Mouse (Mus musculus) MEL (cell line): Measurements from ENCODE around the gene Lrrc49. TPM values are rescaled to one million over a fixed set of nuclear protein-coding genes. Genes with fewer than 3 reads are reported as not detected.
A peak's percentile ranks its signal among the peaks of the same experiment; 100 is the strongest.

Experiments used
- DNase-seq: peaks from one replicate; pipeline ENCODE4 v3.0.0; 2011; ENCODE audit warnings: low read depth, low spot score
- H3K27ac ChIP-seq: 2 replicates; pipeline ENCODE4 v1.5.1; 2012; ENCODE audit warnings: low read depth, mild to moderate bottlenecking, control low read depth, low read length, moderate library complexity; ENCODE audit not compliant: control insufficient read depth
- H3K27me3 ChIP-seq, 2 experiments: fragments of 150-350 bp in 1 of 2; sonication (generic) in 1 of 2; 2 replicates each; pipeline ENCODE4 v1.6.1; 2012; ENCODE audit warnings: low read length in 2 of 2, mild to moderate bottlenecking in 2 of 2, improper control_type of control experiment in 1 of 2, moderate library complexity in 1 of 2; ENCODE audit not compliant: insufficient read depth in 2 of 2, control insufficient read depth in 1 of 2
- H3K36me3 ChIP-seq, 2 experiments: 2 replicates each; pipeline ENCODE4 v1.6.1; 2012 to 2014; ENCODE audit warnings: low read length in 2 of 2, improper control_type of control experiment in 1 of 2, inconsistent platforms in 1 of 2, mild to moderate bottlenecking in 1 of 2; ENCODE audit not compliant: insufficient read depth in 2 of 2, control insufficient read depth in 1 of 2
- H3K4me1 ChIP-seq, 2 experiments: fragments of 150-350 bp in 1 of 2; sonication (generic) in 1 of 2; 2 replicates each; pipeline ENCODE4 v1.6.1; 2012; ENCODE audit warnings: low read length in 2 of 2, improper control_type of control experiment in 1 of 2, mild to moderate bottlenecking in 1 of 2; ENCODE audit not compliant: insufficient read depth in 2 of 2, control insufficient read depth in 1 of 2
- H3K4me3 ChIP-seq, 2 experiments: fragments of 150-350 bp in 1 of 2; sonication (generic) in 1 of 2; 2 replicates each; pipeline ENCODE4 v1.5.1; 2012; ENCODE audit warnings: low read depth in 2 of 2, low read length in 2 of 2, mild to moderate bottlenecking in 2 of 2, moderate library complexity in 2 of 2, control low read depth in 1 of 2, improper control_type of control experiment in 1 of 2; ENCODE audit not compliant: control insufficient read depth in 1 of 2, insufficient read depth in 1 of 2
- H3K79me2 ChIP-seq: 2 replicates; pipeline ENCODE4 v1.6.1; 2012; ENCODE audit warnings: mild to moderate bottlenecking, low read length, moderate library complexity; ENCODE audit not compliant: control insufficient read depth, poor library complexity, insufficient read depth
- H3K9ac ChIP-seq: 2 replicates; pipeline ENCODE4 v1.6.1; 2012; ENCODE audit warnings: low read depth, mild to moderate bottlenecking, control low read depth, low read length, moderate library complexity; ENCODE audit not compliant: control insufficient read depth, poor library complexity, severe bottlenecking
- H3K9me3 ChIP-seq: fragments of 150-350 bp; sonication (generic); replicated peaks from 2 replicates; pipeline ENCODE4 v1.6.1; 2012; ENCODE audit warnings: mild to moderate bottlenecking, low read length, improper control_type of control experiment, moderate library complexity; ENCODE audit not compliant: insufficient read depth
- BHLHE40 ChIP-seq: IDR thresholded peaks from 2 replicates; pipeline ENCODE4 v1.6.1; 2012; ENCODE audit warnings: low read depth, mild to moderate bottlenecking, inconsistent platforms, low read length, improper control_type of control experiment, borderline replicate concordance
- CHD2 ChIP-seq: IDR thresholded peaks from 2 replicates; pipeline ENCODE4 v1.6.1; 2011; ENCODE audit warnings: low read length, improper control_type of control experiment
- CTCF ChIP-seq, 3 experiments: IDR thresholded peaks in 2 of 3; conservative IDR thresholded peaks in 1 of 3; 2 replicates each; pipeline ENCODE4 v1.5.1; 2011 to 2012; ENCODE audit warnings: low read length in 3 of 3, low read depth in 2 of 3, mild to moderate bottlenecking in 2 of 3, improper control_type of control experiment in 1 of 3, inconsistent platforms in 1 of 3, mixed read lengths in 1 of 3, moderate library complexity in 1 of 3; ENCODE audit not compliant: control insufficient read depth in 1 of 3, insufficient read depth in 1 of 3, poor library complexity in 1 of 3, severe bottlenecking in 1 of 3
- E2F4 ChIP-seq: IDR thresholded peaks from 2 replicates; pipeline ENCODE4 v1.6.1; 2011; ENCODE audit warnings: low read depth, low read length, improper control_type of control experiment, borderline replicate concordance
- ELF1 ChIP-seq: IDR thresholded peaks from 2 replicates; pipeline ENCODE4 v1.6.1; 2014; ENCODE audit warnings: low read depth, mild to moderate bottlenecking, inconsistent platforms, low read length, improper control_type of control experiment, moderate library complexity
- EP300 ChIP-seq, 2 experiments: IDR thresholded peaks; 2 replicates each; pipeline ENCODE4 v1.6.1; 2011; ENCODE audit warnings: improper control_type of control experiment in 2 of 2, low read length in 2 of 2, low read depth in 1 of 2, mild to moderate bottlenecking in 1 of 2
- ETS1 ChIP-seq: IDR thresholded peaks from 2 replicates; pipeline ENCODE4 v1.6.1; 2012; ENCODE audit warnings: low read depth, mild to moderate bottlenecking, inconsistent platforms, low read length, improper control_type of control experiment, moderate library complexity
- GABPA ChIP-seq: IDR thresholded peaks from 2 replicates; pipeline ENCODE4 v1.6.1; 2012; ENCODE audit warnings: low read depth, mild to moderate bottlenecking, inconsistent platforms, low read length, improper control_type of control experiment, moderate library complexity
- GATA1 ChIP-seq: IDR thresholded peaks from 2 replicates; pipeline ENCODE4 v1.6.1; 2011; ENCODE audit warnings: low read depth, low read length, improper control_type of control experiment
- HCFC1 ChIP-seq: IDR thresholded peaks from 2 replicates; pipeline ENCODE4 v1.6.1; 2012; ENCODE audit warnings: low read depth, mild to moderate bottlenecking, inconsistent platforms, low read length, improper control_type of control experiment, moderate library complexity
- JUND ChIP-seq: IDR thresholded peaks from 2 replicates; pipeline ENCODE4 v1.6.1; 2011; ENCODE audit warnings: low read depth, mild to moderate bottlenecking, improper control_type of control experiment, low read length
- KAT2A ChIP-seq: conservative IDR thresholded peaks from 2 replicates; pipeline ENCODE4 v1.6.1; 2012; ENCODE audit warnings: low read depth, low read length, improper control_type of control experiment, inconsistent platforms
- MAFK ChIP-seq: IDR thresholded peaks from 2 replicates; pipeline ENCODE4 v1.6.1; 2011; ENCODE audit warnings: low read depth, mild to moderate bottlenecking, low read length, improper control_type of control experiment, borderline replicate concordance
- MAX ChIP-seq: IDR thresholded peaks from 2 replicates; pipeline ENCODE4 v1.6.1; 2011; ENCODE audit warnings: low read length, improper control_type of control experiment
- MAZ ChIP-seq: IDR thresholded peaks from 2 replicates; pipeline ENCODE4 v1.6.1; 2012; ENCODE audit warnings: low read depth, mild to moderate bottlenecking, inconsistent platforms, low read length, improper control_type of control experiment
- MEF2A ChIP-seq: IDR thresholded peaks from 2 replicates; pipeline ENCODE4 v1.6.1; 2014; ENCODE audit warnings: low read depth, mild to moderate bottlenecking, inconsistent platforms, low read length, improper control_type of control experiment; ENCODE audit not compliant: poor library complexity, insufficient replicate concordance, severe bottlenecking; ENCODE audit errors: extremely low read depth
- MXI1 ChIP-seq: IDR thresholded peaks from 2 replicates; pipeline ENCODE4 v1.6.1; 2011; ENCODE audit warnings: mild to moderate bottlenecking, low read depth, low read length, improper control_type of control experiment
- MYC ChIP-seq: IDR thresholded peaks from 2 replicates; pipeline ENCODE4 v1.6.1; 2011; ENCODE audit warnings: low read depth, mild to moderate bottlenecking, low read length, improper control_type of control experiment, moderate library complexity
- NELFE ChIP-seq: IDR thresholded peaks from 2 replicates; pipeline ENCODE4 v1.6.1; 2011; ENCODE audit warnings: low read depth, low read length, improper control_type of control experiment
- NRF1 ChIP-seq: IDR thresholded peaks from 2 replicates; pipeline ENCODE4 v1.6.1; 2014; ENCODE audit warnings: low read depth, mild to moderate bottlenecking, inconsistent platforms, low read length, improper control_type of control experiment, moderate library complexity; ENCODE audit not compliant: poor library complexity, insufficient read depth, severe bottlenecking
- POLR2AphosphoS2 ChIP-seq: IDR thresholded peaks from 2 replicates; pipeline ENCODE4 v1.6.1; 2011; ENCODE audit warnings: low read length, improper control_type of control experiment
- RAD21 ChIP-seq: IDR thresholded peaks from 2 replicates; pipeline ENCODE4 v1.6.1; 2011; ENCODE audit warnings: mild to moderate bottlenecking, low read depth, low read length, improper control_type of control experiment
- RCOR1 ChIP-seq: IDR thresholded peaks from 2 replicates; pipeline ENCODE4 v1.6.1; 2012; ENCODE audit warnings: low read depth, mild to moderate bottlenecking, inconsistent platforms, low read length, improper control_type of control experiment
- SIN3A ChIP-seq: IDR thresholded peaks from 2 replicates; pipeline ENCODE4 v1.6.1; 2012; ENCODE audit warnings: low read length, improper control_type of control experiment, inconsistent platforms
- SMC3 ChIP-seq: IDR thresholded peaks from 2 replicates; pipeline ENCODE4 v1.6.1; 2011; ENCODE audit warnings: low read depth, low read length, improper control_type of control experiment
- TAL1 ChIP-seq: IDR thresholded peaks from 2 replicates; pipeline ENCODE4 v1.6.1; 2012; ENCODE audit warnings: mild to moderate bottlenecking, inconsistent platforms, low read length, moderate library complexity, mixed read lengths
- TBP ChIP-seq: IDR thresholded peaks from 2 replicates; pipeline ENCODE4 v1.8.0; 2011; ENCODE audit warnings: low read depth, low read length, improper control_type of control experiment
- TCF12 ChIP-seq: IDR thresholded peaks from 2 replicates; pipeline ENCODE4 v1.6.1; 2014; ENCODE audit warnings: low read depth, mild to moderate bottlenecking, inconsistent platforms, low read length, improper control_type of control experiment, moderate library complexity
- UBTF ChIP-seq: IDR thresholded peaks from 2 replicates; pipeline ENCODE4 v1.6.1; 2012; ENCODE audit warnings: low read depth, mild to moderate bottlenecking, inconsistent platforms, low read length, improper control_type of control experiment, moderate library complexity, borderline replicate concordance; ENCODE audit not compliant: insufficient read depth
- USF2 ChIP-seq, 2 experiments: IDR thresholded peaks; 2 replicates each; pipeline ENCODE4 v1.6.1; 2011 to 2012; ENCODE audit warnings: improper control_type of control experiment in 2 of 2, low read length in 2 of 2, borderline replicate concordance in 1 of 2, inconsistent platforms in 1 of 2, low read depth in 1 of 2, mild to moderate bottlenecking in 1 of 2; ENCODE audit not compliant: insufficient read depth in 1 of 2
- ZC3H11A ChIP-seq: IDR thresholded peaks from 2 replicates; pipeline ENCODE4 v1.6.1; 2012; ENCODE audit warnings: low read depth, mild to moderate bottlenecking, inconsistent platforms, low read length, improper control_type of control experiment
- ZKSCAN1 ChIP-seq: IDR thresholded peaks from 2 replicates; pipeline ENCODE4 v1.6.1; 2012; ENCODE audit warnings: low read depth, mild to moderate bottlenecking, inconsistent platforms, low read length, improper control_type of control experiment, moderate library complexity
- ZNF384 ChIP-seq: IDR thresholded peaks from 2 replicates; pipeline ENCODE4 v1.6.1; 2012; ENCODE audit warnings: low read depth, mild to moderate bottlenecking, inconsistent platforms, low read length, improper control_type of control experiment
- polyA plus RNA-seq, 2 experiments: library from polyadenylated mRNA; stranded (reverse) in 1 of 2; unstranded in 1 of 2; fragments of >175 nt in 1 of 2; fragments of >200 nt in 1 of 2; gene quantifications; 2 replicates each; pipeline versions ENCODE4 v1.2.1 to v1.2.4; 2012; ENCODE audit warnings: low replicate concordance in 2 of 2, low read depth in 1 of 2; ENCODE audit not compliant: insufficient read length in 2 of 2, insufficient read depth in 1 of 2, missing spikeins in 1 of 2
- total RNA-seq: library from RNA; depleted of rRNA; stranded (reverse); fragments of 300-350 nt; gene quantifications from 2 replicates; pipeline ENCODE4 v1.2.3, GENCODE M21; 2012

Lrrc49 gene
- total and polyA plus RNA-seq, 3 experiments, result 2.7 to 5.5 TPM; not detected in 1

- no peaks in the 10 kb centered on the region for H3K9me3 ChIP-seq
- no peak overlapping the region for H3K4me3 ChIP-seq
- H3K27me3 ChIP-seq, result no peaks in the 10 kb centered on the region
- TF ChIP-seq KAT2A (no peak), GABPA (no peak), ETS1 (peak; percentile 60), SMC3 (peak; percentile 83), NELFE (no peak), BHLHE40 (peak; percentile 45; the same call in 1 of the 2 replicates), GATA1 (peak; percentile 80), RCOR1 (peak; percentile 95), POLR2AphosphoS2 (no peak), MAZ (no peak), MYC (no peak), CTCF (IDR thresholded peaks at IDR 0.05 in 2 of 3, conservative IDR thresholded peaks at IDR 0.05 in 1 of 3; ENCODE audit: control insufficient read depth in 1 of 3, insufficient read depth in 1 of 3, low read depth in 2 of 3, low read length in 3 of 3, poor library complexity in 1 of 3, severe bottlenecking in 1 of 3) (peak; percentile 74 to 91 (median 88)), EP300 (IDR thresholded peaks at IDR 0.05; ENCODE audit: low read depth in 1 of 2, low read length in 2 of 2) (peak; percentile 40 to 50; a peak in 3 of 4 replicates), CHD2 (no peak), MEF2A (no peak), USF2 (IDR thresholded peaks at IDR 0.05; ENCODE audit: borderline replicate concordance in 1 of 2, insufficient read depth in 1 of 2, low read depth in 1 of 2, low read length in 2 of 2) (no peak), TBP (no peak), MAX (no peak), TAL1 (no peak), RAD21 (peak; percentile 93), ELF1 (0 out of 2 replicates have a peak, but pooled peaks have one; percentile 18), MXI1 (no peak; the same call in 1 of the 2 replicates), JUND (no peak), SIN3A (0 out of 2 replicates have a peak, but pooled peaks have one; percentile 44), ZNF384 (no peak), UBTF (no peak), ZKSCAN1 (no peak), TCF12 (peak; percentile 55; the same call in 1 of the 2 replicates), MAFK (no peak), HCFC1 (no peak), ZC3H11A (peak; percentile 79), E2F4 (no peak), NRF1 (no peak)
- H3K27ac ChIP-seq, result no peak overlapping the region
- H3K4me1 ChIP-seq, result peaks cover 21 to 29% of the 10 kb centered on the region in 2 experiments
- peak; percentile 80 for DNase-seq
- H3K36me3 ChIP-seq, result peaks cover 0 to 33% of the 10 kb centered on the region in 2 experiments; a peak in 2 of 4 replicates
- H3K79me2 ChIP-seq, result no peaks in the 10 kb centered on the region
- H3K9ac ChIP-seq, result no peak overlapping the region
Measured at GRCm38 (mm10) chr9:60599489-60599888, 88.5 kb downstream of the Lrrc49 start.
